Mouse (Mus musculus): Measurements from ENCODE around the gene Sh3glb2. TPM values are rescaled to one million over a fixed set of nuclear protein-coding genes. Genes with fewer than 3 reads are reported as not detected.

The Sh3glb2 gene
- polyA plus RNA-seq, 1 experiment from 2014 or later, result 38.1 TPM

DNA sequence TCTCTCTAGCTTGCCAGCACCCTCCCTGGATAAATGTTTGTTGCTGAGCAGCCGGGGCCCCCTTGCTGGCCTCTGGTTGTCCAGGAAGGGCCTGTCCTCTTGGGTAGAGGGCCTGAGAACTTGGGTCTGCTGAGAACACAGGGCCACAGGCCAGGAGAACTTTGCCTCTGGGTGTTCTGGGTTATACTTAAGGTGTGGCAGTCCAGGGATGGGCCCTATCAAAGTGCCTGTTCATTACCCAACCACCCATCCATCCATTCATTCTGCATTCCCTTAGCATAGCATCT, 34.2 kb upstream of the Sh3glb2 start:
- peak overlapping the region; percentile 65 for H3K9ac ChIP-seq (ENCODE audit: low read depth, low read length)
- H3K4me3 ChIP-seq (ENCODE audit: low read depth, low read length), result peak overlapping the region; percentile 67
- 0 out of 2 replicates have a peak, but pooled peaks cover 8% of the 10 kb centered on the region for H3K4me1 ChIP-seq (replicated peaks; ENCODE audit: control insufficient read depth, insufficient read depth, low read length)
- H3K4me2 ChIP-seq (replicated peaks; ENCODE audit: low read depth), result peak overlapping the region; percentile 79
- peak overlapping the region; percentile 90 for H3K27ac ChIP-seq (ENCODE audit: low read depth, low read length)
- ATAC-seq, result peak; percentile 12
- no peaks in the 10 kb centered on the region for H3K9me3 ChIP-seq (ENCODE audit: control insufficient read depth)
- 16% methylated on average over 1 of the region's 1 CpGs for WGBS
- peaks cover 29% of the 10 kb centered on the region for H3K36me3 ChIP-seq (ENCODE audit: control insufficient read depth, insufficient read depth)
- H3K27me3 ChIP-seq (replicated peaks; ENCODE audit: control insufficient read depth, insufficient read depth, low read length), result no peaks in the 10 kb centered on the region
- TF ChIP-seq CTCF (IDR thresholded peaks at IDR 0.05; ENCODE audit: low read depth), result no peak

DNA sequence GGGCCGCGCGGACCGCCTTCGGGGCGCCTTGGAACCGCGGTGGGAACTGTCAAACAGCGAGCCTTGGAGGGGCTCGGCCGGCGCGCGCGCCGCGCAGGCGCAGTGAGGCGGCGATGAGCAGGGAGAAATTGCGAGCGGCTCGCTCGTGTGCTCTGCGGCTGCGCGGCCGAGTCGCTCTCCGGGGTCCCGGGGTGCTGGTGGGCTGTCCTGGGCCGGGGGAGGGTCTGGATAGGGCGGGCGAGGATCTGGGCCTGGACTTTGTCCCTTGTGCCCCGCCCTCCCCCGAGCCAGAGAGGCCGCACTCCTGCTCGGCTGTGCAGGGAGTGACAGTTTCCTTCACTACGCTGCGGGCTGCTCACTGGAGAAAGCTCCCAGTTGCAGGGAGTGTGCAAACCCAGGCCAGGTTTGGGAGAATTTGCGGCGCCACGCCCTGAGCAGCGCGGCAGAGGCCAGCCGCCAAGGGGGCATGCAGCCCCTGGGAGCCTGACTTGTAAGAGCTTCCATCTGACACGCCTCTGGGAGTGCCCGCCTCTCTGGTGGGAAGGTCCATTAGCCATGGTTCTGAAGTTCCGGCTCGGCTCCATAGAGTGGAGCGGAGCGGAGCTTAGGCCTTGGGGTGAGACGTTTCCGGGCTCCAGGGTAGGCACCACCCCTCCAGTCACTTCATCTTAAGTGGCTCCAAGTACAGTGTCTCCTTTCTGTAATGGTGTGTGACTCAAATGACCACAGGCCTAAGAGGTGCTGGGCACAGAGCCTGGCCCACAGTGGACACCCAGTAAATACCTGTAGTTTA, 33.6 kb upstream of the Sh3glb2 start:
- Histone ChIP-seq H3K4me1 (replicated peaks; ENCODE audit: control insufficient read depth, insufficient read depth, low read length) (0 out of 2 replicates have a peak, but pooled peaks cover 8% of the 10 kb centered on the region), H3K36me3 (ENCODE audit: control insufficient read depth, insufficient read depth) (peaks cover 23% of the 10 kb centered on the region), H3K9me3 (ENCODE audit: control insufficient read depth) (no peaks in the 10 kb centered on the region), H3K4me3 (ENCODE audit: low read depth, low read length) (peak overlapping the region; percentile 67), H3K27ac (ENCODE audit: low read depth, low read length) (peak overlapping the region; percentile 90), H3K4me2 (replicated peaks; ENCODE audit: low read depth) (peak overlapping the region; percentile 79), H3K27me3 (replicated peaks; ENCODE audit: control insufficient read depth, insufficient read depth, low read length) (no peaks in the 10 kb centered on the region), H3K9ac (ENCODE audit: low read depth, low read length) (peak overlapping the region; percentile 65)
- peak; percentile 70 for ATAC-seq
- under 1% methylated on average over 54 of the region's 54 CpGs for WGBS
- no peak for TF ChIP-seq CTCF (IDR thresholded peaks at IDR 0.05; ENCODE audit: low read depth)

- peak; percentile 95 for ATAC-seq
- peaks cover 17% of the 10 kb centered on the region for H3K36me3 ChIP-seq (ENCODE audit: control insufficient read depth, insufficient read depth)
- WGBS, result under 1% methylated on average over 40 of the region's 40 CpGs
- peak within 1 kb of the TSS; percentile 67 for H3K4me3 ChIP-seq (ENCODE audit: low read depth, low read length)
- TF ChIP-seq CTCF (IDR thresholded peaks at IDR 0.05; ENCODE audit: low read depth), result no peak
- H3K9ac ChIP-seq (ENCODE audit: low read depth, low read length), result peak within 1 kb of the TSS; percentile 65
- H3K4me2 ChIP-seq (replicated peaks; ENCODE audit: low read depth), result peak within 1 kb of the TSS; percentile 79
- no peaks in the 10 kb centered on the region for H3K27me3 ChIP-seq (replicated peaks; ENCODE audit: control insufficient read depth, insufficient read depth, low read length)
- no peaks in the 10 kb centered on the region for H3K9me3 ChIP-seq (ENCODE audit: control insufficient read depth)
- 0 out of 2 replicates have a peak, but pooled peaks cover 8% of the 10 kb centered on the region for H3K4me1 ChIP-seq (replicated peaks; ENCODE audit: control insufficient read depth, insufficient read depth, low read length)
- H3K27ac ChIP-seq (ENCODE audit: low read depth, low read length), result peak within 1 kb of the TSS; percentile 90
These were observed 33.0 kb upstream of the Sh3glb2 start, which contains the start of gene Dolpp1 for GRCm38 (mm10) chr2:30392114-30392576. Gene Dolpp1, plus strand, starts transcription at chr2:30392254.

DNA sequence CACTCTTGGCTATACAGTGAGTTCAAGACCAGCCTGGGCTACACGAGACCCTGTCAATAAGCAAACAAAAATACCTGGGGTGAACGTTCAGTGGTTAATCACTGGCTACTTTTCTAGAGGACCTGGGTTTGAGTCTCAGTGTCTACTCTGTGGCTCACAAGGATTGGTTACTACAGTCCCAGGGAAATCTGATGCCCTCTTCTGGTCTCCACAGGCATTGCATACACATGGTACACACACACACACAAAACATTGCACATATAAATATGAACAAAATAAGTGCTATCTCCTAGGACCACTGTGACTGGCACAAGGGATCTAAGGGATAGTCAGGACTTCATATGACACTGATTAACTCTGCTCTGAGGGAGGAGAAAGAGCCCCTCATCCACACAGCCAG, 29.9 kb upstream of the Sh3glb2 start:
- WGBS, result 91% methylated on average over 2 of the region's 2 CpGs
- Histone ChIP-seq H3K9ac (ENCODE audit: low read depth, low read length) (no peak overlapping the region), H3K4me2 (replicated peaks; ENCODE audit: low read depth) (no peak overlapping the region), H3K4me1 (replicated peaks; ENCODE audit: control insufficient read depth, insufficient read depth, low read length) (0 out of 2 replicates have a peak, but pooled peaks cover 4% of the 10 kb centered on the region), H3K27ac (ENCODE audit: low read depth, low read length) (no peak overlapping the region), H3K27me3 (replicated peaks; ENCODE audit: control insufficient read depth, insufficient read depth, low read length) (no peaks in the 10 kb centered on the region), H3K4me3 (ENCODE audit: low read depth, low read length) (no peak overlapping the region), H3K36me3 (ENCODE audit: control insufficient read depth, insufficient read depth) (peaks cover 18% of the 10 kb centered on the region; the same call in 1 of the 2 replicates), H3K9me3 (ENCODE audit: control insufficient read depth) (no peaks in the 10 kb centered on the region)
- ATAC-seq, result no peak
- TF ChIP-seq CTCF (IDR thresholded peaks at IDR 0.05; ENCODE audit: low read depth), result peak; percentile 28; the same call in 1 of the 2 replicates

GRCm38 (mm10) chr2:30386913-30387312, 27.8 kb upstream of the Sh3glb2 start:
- Histone ChIP-seq H3K9me3 (ENCODE audit: control insufficient read depth) (no peaks in the 10 kb centered on the region), H3K4me1 (replicated peaks; ENCODE audit: control insufficient read depth, insufficient read depth, low read length) (no peaks in the 10 kb centered on the region), H3K9ac (ENCODE audit: low read depth, low read length) (no peak overlapping the region), H3K36me3 (ENCODE audit: control insufficient read depth, insufficient read depth) (peaks cover 39% of the 10 kb centered on the region), H3K4me2 (replicated peaks; ENCODE audit: low read depth) (no peak overlapping the region), H3K27me3 (replicated peaks; ENCODE audit: control insufficient read depth, insufficient read depth, low read length) (no peaks in the 10 kb centered on the region), H3K27ac (ENCODE audit: low read depth, low read length) (no peak overlapping the region), H3K4me3 (ENCODE audit: low read depth, low read length) (no peak overlapping the region)
- ATAC-seq, result no peak
- 85% methylated on average over 9 of the region's 9 CpGs for WGBS
- TF ChIP-seq CTCF (IDR thresholded peaks at IDR 0.05; ENCODE audit: low read depth), result no peak

DNA sequence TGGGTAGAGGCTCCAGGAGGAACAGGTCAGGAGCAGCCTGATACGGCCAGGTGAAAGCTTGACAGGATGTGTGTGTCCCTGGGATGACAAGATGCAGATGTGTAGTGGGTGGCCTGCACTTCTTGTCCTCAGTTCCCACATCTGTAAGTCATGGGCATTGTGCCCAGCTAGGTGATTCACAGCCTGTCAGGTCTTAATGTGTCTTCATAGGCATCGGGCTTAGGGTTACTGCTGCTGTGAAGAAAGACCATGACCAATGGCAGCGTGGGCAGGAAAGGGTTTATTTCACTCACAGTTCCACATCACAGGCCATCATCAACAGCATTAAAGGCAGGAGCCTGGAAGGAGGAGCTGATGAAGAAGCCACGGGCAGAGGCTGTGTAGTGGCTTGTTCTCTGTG, 26.5 kb upstream of the Sh3glb2 start:
- WGBS, result 79% methylated on average over 4 of the region's 4 CpGs
- Histone ChIP-seq H3K4me2 (replicated peaks; ENCODE audit: low read depth) (no peak overlapping the region), H3K9ac (ENCODE audit: low read depth, low read length) (no peak overlapping the region), H3K4me1 (replicated peaks; ENCODE audit: control insufficient read depth, insufficient read depth, low read length) (no peaks in the 10 kb centered on the region), H3K9me3 (ENCODE audit: control insufficient read depth) (no peaks in the 10 kb centered on the region), H3K36me3 (ENCODE audit: control insufficient read depth, insufficient read depth) (peaks cover 46% of the 10 kb centered on the region), H3K27ac (ENCODE audit: low read depth, low read length) (no peak overlapping the region), H3K27me3 (replicated peaks; ENCODE audit: control insufficient read depth, insufficient read depth, low read length) (no peaks in the 10 kb centered on the region), H3K4me3 (ENCODE audit: low read depth, low read length) (no peak overlapping the region)
- no peak for TF ChIP-seq CTCF (IDR thresholded peaks at IDR 0.05; ENCODE audit: low read depth)
- ATAC-seq, result no peak
